Mouse (Mus musculus) E14TG2a.4 (cell line): ENCODE data around the gene Cebpe.

Experiments used
- CTCF ChIP-seq: conservative IDR thresholded peaks from 2 replicates; pipeline ENCODE4 v1.5.1; 2014; ENCODE audit warnings: low read length
- NANOG ChIP-seq: IDR thresholded peaks from 2 replicates; pipeline ENCODE4 v1.6.1; 2014; ENCODE audit warnings: borderline replicate concordance, low read length, mixed read lengths

GRCm38 (mm10) chr14:54685471-54685870 is 26.5 kb downstream of the Cebpe start:
- TF ChIP-seq CTCF, result no peak
- TF ChIP-seq NANOG, result no peak
